In genomic region chr1:131048946-131049345, GRCm38 (mm10) we compare ENCODE assay signal across 41 mouse cellular contexts. TPM values are rescaled to one million over a fixed set of nuclear protein-coding genes. Genes with fewer than 3 reads are reported as not detected.
"Had no signal": no experiment of that assay in that cellular context is flagged by ENCODE, and none has a peak within 500 bp of the region (broad histone marks: within the 10 kb centered on the region; RNA-seq: fewer than 3 reads in every experiment).

No protein-coding gene starts in this region.

- H3K27ac ChIP-seq: heart, adult 2 months; heart, embryonic 13.5 days; heart, embryonic 15.5 days; hindbrain, embryonic 10.5 days; hindbrain, embryonic 12.5 days; hindbrain, embryonic 14.5 days; intestine, embryonic 15.5 days; kidney, embryonic 15.5 days; kidney, postnatal 0 days; layer of hippocampus, adult 2 months; limb, embryonic 13.5 days; limb, embryonic 15.5 days; liver, embryonic 12.5 days; liver, embryonic 14.5 days had no signal

- H3K4me3 ChIP-seq: heart, adult 2 months; heart, embryonic 13.5 days; heart, embryonic 15.5 days; hindbrain, embryonic 10.5 days; hindbrain, embryonic 12.5 days; intestine, embryonic 15.5 days; kidney, embryonic 15.5 days; layer of hippocampus, adult 2 months; limb, embryonic 13.5 days; limb, embryonic 15.5 days; liver, embryonic 12.5 days had no signal

- H3K9ac ChIP-seq: heart, embryonic 13.5 days; heart, embryonic 15.5 days; hindbrain, embryonic 12.5 days; hindbrain, embryonic 14.5 days; intestine, embryonic 15.5 days; kidney, embryonic 15.5 days; limb, embryonic 13.5 days; limb, embryonic 15.5 days; liver, embryonic 12.5 days; liver, embryonic 14.5 days had no signal

- DNase-seq: gastrocnemius, postnatal 10 days; gastrocnemius, postnatal 25 days; heart, adult 2 months; heart, postnatal 4 days; kidney, adult 18-20 months; kidney, adult 8-10 months; kidney, postnatal 14 days; kidney, postnatal 36 days; layer of hippocampus, adult 9-11 months; layer of hippocampus, postnatal 36 days; left cerebral cortex, postnatal 4 days had no signal

- H3K9me3 ChIP-seq: heart, embryonic 13.5 days; heart, embryonic 15.5 days; hindbrain, embryonic 10.5 days; hindbrain, embryonic 12.5 days; intestine, embryonic 15.5 days; kidney, embryonic 15.5 days; limb, embryonic 13.5 days; limb, embryonic 15.5 days; liver, embryonic 12.5 days had no signal

- H3K4me2 ChIP-seq: heart, embryonic 11.5 days; heart, embryonic 13.5 days; heart, embryonic 15.5 days; hindbrain, embryonic 12.5 days; hindbrain, embryonic 14.5 days; intestine, embryonic 15.5 days; kidney, embryonic 15.5 days; limb, embryonic 13.5 days; limb, embryonic 15.5 days; liver, embryonic 12.5 days had no signal

- H3K27me3 ChIP-seq: heart, embryonic 13.5 days; heart, embryonic 15.5 days; hindbrain, embryonic 12.5 days; intestine, embryonic 15.5 days; kidney, embryonic 15.5 days; limb, embryonic 13.5 days; limb, embryonic 15.5 days; liver, embryonic 12.5 days had no signal

- ATAC-seq: hindbrain, embryonic 16.5 days; inflammation-experienced regulatory T-cells, adult 6 months; intestine, embryonic 15.5 days; intestine, postnatal 0 days; liver, embryonic 12.5 days had no signal

RNA-seq across cellular contexts. Expression of gene Il10, which starts 29.3 kb away (rescaled TPM):
- total RNA-seq: gastrocnemius, adult 18-20 months; gastrocnemius, postnatal 10 days; gastrocnemius, postnatal 25 days; gastrocnemius, postnatal 4 days; granulocyte monocyte progenitor cell, adult 5-6 weeks; heart, adult 2 months; heart, postnatal 25 days; heart, postnatal 4 days; layer of hippocampus, adult 2 months; layer of hippocampus, postnatal 14 days; layer of hippocampus, postnatal 36 days; left cerebral cortex, adult 18-20 months; left cerebral cortex, adult 8-10 months; left cerebral cortex, postnatal 10 days; left cerebral cortex, postnatal 25 days had no signal
- polyA plus RNA-seq: heart, adult 2 months; heart, embryonic 11.5 days; heart, embryonic 13.5 days; heart, embryonic 15.5 days; heart, postnatal 0 days; hindbrain, embryonic 10.5 days; hindbrain, embryonic 12.5 days; hindbrain, embryonic 14.5 days; hindbrain, embryonic 16.5 days; intestine, embryonic 15.5 days; intestine, postnatal 0 days; kidney, embryonic 15.5 days; limb, embryonic 11.5 days; limb, embryonic 15.5 days; liver, adult 2 months; liver, embryonic 12.5 days; liver, embryonic 16.5 days had no signal
